Comparison of ENCODE assay signal across 8 mouse cellular contexts in the genomic region with DNA sequence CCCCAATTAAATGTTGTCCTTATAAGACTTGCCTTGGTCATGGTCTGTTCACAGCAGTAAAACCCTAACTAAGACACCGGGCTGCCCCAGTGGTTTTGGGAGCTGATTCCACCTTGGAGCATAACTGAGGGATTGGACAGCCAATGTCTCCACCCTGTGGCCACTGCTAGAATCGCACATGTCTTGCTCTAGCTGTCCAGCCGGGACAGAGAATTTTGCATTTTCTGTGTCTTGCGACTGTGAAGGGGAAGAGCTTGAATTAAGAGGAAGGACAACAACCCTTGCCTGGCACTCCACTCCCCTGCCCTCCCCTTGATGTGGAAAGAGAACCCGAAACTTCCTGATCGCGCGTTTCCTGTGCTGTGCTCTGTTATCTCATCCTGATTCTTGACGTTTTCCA. TPM values are rescaled to one million over a fixed set of nuclear protein-coding genes. Genes with fewer than 3 reads are reported as not detected.
A peak's percentile ranks its signal among the peaks of the same experiment; 100 is the strongest.
DNase-seq lines count a peak whose midpoint lies in the region; ATAC-seq and TF ChIP-seq lines count a peak whose summit lies in the region.

No protein-coding gene starts in this region.

- H3K9me3 ChIP-seq in forebrain, postnatal 0 days (ENCODE audit: low read length), result no peaks in the 10 kb centered on the region
- no peaks in the 10 kb centered on the region for H3K9me3 ChIP-seq in hindbrain, embryonic 14.5 days (ENCODE audit: control insufficient read depth, low read length)
- H3K9me3 ChIP-seq in megakaryocyte, embryonic 14.5 days, result no peaks in the 10 kb centered on the region

- no peaks in the 10 kb centered on the region for H3K4me1 ChIP-seq in forebrain, postnatal 0 days (ENCODE audit: insufficient read depth)
- no peaks in the 10 kb centered on the region for H3K4me1 ChIP-seq in hindbrain, embryonic 14.5 days (replicated peaks; ENCODE audit: control insufficient read depth, insufficient read depth, low read length)
- peaks cover 88% of the 10 kb centered on the region for H3K4me1 ChIP-seq in megakaryocyte, embryonic 14.5 days

- no peak overlapping the region for H3K9ac ChIP-seq in forebrain, postnatal 0 days
- no peak overlapping the region for H3K9ac ChIP-seq in hindbrain, embryonic 14.5 days

- H3K36me3 ChIP-seq in forebrain, postnatal 0 days (ENCODE audit: insufficient read depth), result no peaks in the 10 kb centered on the region
- H3K36me3 ChIP-seq in hindbrain, embryonic 14.5 days (replicated peaks; ENCODE audit: control insufficient read depth, insufficient read depth), result no peaks in the 10 kb centered on the region
- peaks cover 16% of the 10 kb centered on the region for H3K36me3 ChIP-seq in megakaryocyte, embryonic 14.5 days (replicated peaks; ENCODE audit: low read length)

- H3K4me2 ChIP-seq in forebrain, postnatal 0 days (ENCODE audit: low read depth), result no peak overlapping the region
- H3K4me2 ChIP-seq in hindbrain, embryonic 14.5 days (replicated peaks), result no peak overlapping the region

- no peak overlapping the region for H3K27ac ChIP-seq in forebrain, postnatal 0 days (ENCODE audit: low read depth, low read length)
- H3K27ac ChIP-seq in hindbrain, embryonic 14.5 days, result no peak overlapping the region

- H3K4me3 ChIP-seq in forebrain, postnatal 0 days (ENCODE audit: low read depth, low read length), result no peak overlapping the region
- H3K4me3 ChIP-seq in hindbrain, embryonic 14.5 days (replicated peaks; ENCODE audit: low read length), result no peak overlapping the region
- peak overlapping the region; percentile 82 for H3K4me3 ChIP-seq in megakaryocyte, embryonic 14.5 days (replicated peaks)

- no peaks in the 10 kb centered on the region; the same call in 1 of the 2 replicates for H3K27me3 ChIP-seq in forebrain, postnatal 0 days (ENCODE audit: insufficient read depth, low read length)
- H3K27me3 ChIP-seq in hindbrain, embryonic 14.5 days (ENCODE audit: control insufficient read depth, insufficient read depth, low read length), result no peaks in the 10 kb centered on the region
- H3K27me3 ChIP-seq in megakaryocyte, embryonic 14.5 days (replicated peaks), result no peaks in the 10 kb centered on the region

- peak; percentile 78 for ATAC-seq in forebrain, postnatal 0 days
- peak; percentile 40; the same call in 1 of the 2 replicates for ATAC-seq in hindbrain, embryonic 14.5 days (ENCODE audit: low FRiP score)

- TF ChIP-seq CTCF in forebrain, postnatal 0 days (IDR thresholded peaks at IDR 0.05; ENCODE audit: low read depth), result peak; percentile 96

- WGBS in forebrain, postnatal 0 days, result 17% methylated on average over 9 of the region's 9 CpGs
- WGBS in hindbrain, embryonic 14.5 days, result 18% methylated on average over 9 of the region's 9 CpGs

- peak; percentile 61 for DNase-seq in Muller cell, postnatal 12 days (ENCODE audit: inconsistent ontology term)
- peak; percentile 75 for DNase-seq in cerebellum, adult 11-12 months
- DNase-seq in forebrain, postnatal 0 days, result peak; percentile 89
- peak; percentile 90 for DNase-seq in hindbrain, embryonic 14.5 days (ENCODE audit: low spot score)
- peak; percentile 83 to 85 for DNase-seq in left cerebral cortex, adult 18-20 months (ENCODE audit: low spot score in 2 of 2)
- peak; percentile 81 for DNase-seq in right cerebral cortex, postnatal 14 days
- peak; percentile 61 to 82 for DNase-seq in urinary bladder, postnatal 4 days (ENCODE audit: low spot score in 2 of 2)

RNA-seq across cellular contexts. Expression of a gene that starts 21.3 kb away (rescaled TPM):
- total RNA-seq in forebrain, postnatal 0 days (2014; rRNA removed), result not detected in 2 replicates
- polyA plus RNA-seq in forebrain, postnatal 0 days (2015; fragmentation: Nextera tagmentation; extraction: Ambion mirVana), result not detected in 2 replicates
- 0.10 and 0.29 TPM in 2 replicates for polyA plus RNA-seq in hindbrain, embryonic 14.5 days (2014; fragmentation: Nextera tagmentation; extraction: Ambion mirVana)
- not detected for total RNA-seq in left cerebral cortex, adult 18-20 months (2021)
- 1.3 TPM in 1 of 2 replicates, not detected in the other for polyA plus RNA-seq in megakaryocyte, embryonic 14.5 days (2012; ENCODE audit: insufficient read depth, low replicate concordance)

RNA-seq across cellular contexts. Expression of a gene that starts 23.0 kb away (rescaled TPM):
- total RNA-seq in forebrain, postnatal 0 days (2014; rRNA removed), result 0.86 and 1.0 TPM in 2 replicates
- 1.1 and 1.4 TPM in 2 replicates for polyA plus RNA-seq in forebrain, postnatal 0 days (2015; fragmentation: Nextera tagmentation; extraction: Ambion mirVana)
- polyA plus RNA-seq in hindbrain, embryonic 14.5 days (2014; fragmentation: Nextera tagmentation; extraction: Ambion mirVana), result 0.81 and 1.9 TPM in 2 replicates
- under 1 TPM; 0.65 to 0.80 TPM for total RNA-seq in left cerebral cortex, adult 18-20 months (2021)
- polyA plus RNA-seq in megakaryocyte, embryonic 14.5 days (2012; ENCODE audit: insufficient read depth, low replicate concordance), result 3.4 and 3.6 TPM in 2 replicates

RNA-seq across cellular contexts. Expression of a gene that starts 56.1 kb away (rescaled TPM):
- total RNA-seq in forebrain, postnatal 0 days (2014; rRNA removed), result not detected in 2 replicates
- not detected in 2 replicates for polyA plus RNA-seq in forebrain, postnatal 0 days (2015; fragmentation: Nextera tagmentation; extraction: Ambion mirVana)
- not detected in 2 replicates for polyA plus RNA-seq in hindbrain, embryonic 14.5 days (2014; fragmentation: Nextera tagmentation; extraction: Ambion mirVana)
- not detected for total RNA-seq in left cerebral cortex, adult 18-20 months (2021)
- not detected in 2 replicates for polyA plus RNA-seq in megakaryocyte, embryonic 14.5 days (2012; ENCODE audit: insufficient read depth, low replicate concordance)
